Mouse (Mus musculus) liver, embryonic 14.5 days (tissue): ENCODE data around the gene Rpl29. TPM values are rescaled to one million over a fixed set of nuclear protein-coding genes. Genes with fewer than 3 reads are reported as not detected.

Experiments
- ATAC-seq: fragments of 200-750 bp; cut with Nextera tagmentation; 2 replicates; pipeline ENCODE4 v1.8.0; 2017; ENCODE audit warnings: moderate number of reproducible peaks, mild to moderate bottlenecking, moderate library complexity; ENCODE audit not compliant: insufficient read depth
- DNase-seq, 3 experiments: peaks; one replicate each; pipeline ENCODE4 v3.0.0-alpha.2; 2012 to 2013; ENCODE audit warnings: low read depth in 3 of 3, low spot score in 3 of 3
- H3K27ac ChIP-seq: fragments of 300-500 bp; sonication (generic); 2 replicates; pipeline ENCODE4 v1.5.1; 2014; ENCODE audit warnings: moderate library complexity, mild to moderate bottlenecking, control low read depth, inconsistent platforms
- H3K27me3 ChIP-seq: fragments of 300-500 bp; sonication (generic); 2 replicates; pipeline ENCODE4 v1.6.1; 2014; ENCODE audit warnings: mild to moderate bottlenecking, low read length, moderate library complexity; ENCODE audit not compliant: control insufficient read depth, insufficient read depth
- H3K36me3 ChIP-seq: fragments of 300-500 bp; sonication (generic); replicated peaks from 2 replicates; pipeline ENCODE4 v1.6.1; 2014; ENCODE audit warnings: low read depth; ENCODE audit not compliant: control insufficient read depth, insufficient read depth
- H3K4me1 ChIP-seq, 2 experiments: fragments of 200-500 bp in 1 of 2; fragments of 300-500 bp in 1 of 2; sonication (generic) in 1 of 2; replicated peaks; 2 replicates each; pipeline ENCODE4 v1.6.1; 2012 to 2014; ENCODE audit warnings: antibody characterized with exemption in 1 of 2, inconsistent platforms in 1 of 2, low read length in 1 of 2; ENCODE audit not compliant: control insufficient read depth in 2 of 2, insufficient read depth in 2 of 2
- H3K4me2 ChIP-seq: fragments of 300-500 bp; sonication (generic); 2 replicates; pipeline ENCODE4 v1.6.1; 2014; ENCODE audit warnings: low read depth, mild to moderate bottlenecking, control low read depth, moderate library complexity
- H3K4me3 ChIP-seq, 2 experiments: fragments of 200-500 bp in 1 of 2; fragments of 300-500 bp in 1 of 2; sonication (generic) in 1 of 2; 2 replicates each; pipeline ENCODE4 v1.5.1; 2012 to 2014; ENCODE audit warnings: low read depth in 2 of 2, low read length in 2 of 2, mild to moderate bottlenecking in 2 of 2, control low read depth in 1 of 2, inconsistent platforms in 1 of 2, moderate library complexity in 1 of 2; ENCODE audit not compliant: insufficient read depth in 1 of 2
- H3K9ac ChIP-seq: fragments of 300-500 bp; sonication (generic); replicated peaks from 2 replicates; pipeline ENCODE4 v1.6.1; 2014; ENCODE audit warnings: mild to moderate bottlenecking, control low read depth, moderate library complexity
- H3K9me3 ChIP-seq: fragments of 300-500 bp; sonication (generic); 2 replicates; pipeline ENCODE4 v1.6.1; 2016; ENCODE audit warnings: low read length, mixed read lengths; ENCODE audit not compliant: control insufficient read depth
- CTCF ChIP-seq: IDR thresholded peaks from 2 replicates; pipeline ENCODE4 v1.5.1; 2016; ENCODE audit warnings: antibody characterized with exemption, low read depth, control low read depth
- EP300 ChIP-seq: IDR thresholded peaks from 2 replicates; pipeline ENCODE4 v1.6.1; 2016; ENCODE audit warnings: antibody characterized with exemption, low read depth
- WGBS: fragments of 180-500 bp; shearing (Covaris S2); extraction: QIAGEN DNeasy Blood & Tissue Kit; methylation state at CpG from one replicate; pipeline ENCODE4 v1.1.7; 2014; ENCODE audit not compliant: insufficient replicate concordance; 5-methylcytosine and 5-hydroxymethylcytosine counted together
- polyA plus RNA-seq, 2 experiments: library from polyadenylated mRNA; depleted of rRNA in 1 of 2; stranded (reverse) in 1 of 2; unstranded in 1 of 2; fragments of >200 nt; fragmentation: Nextera tagmentation in 1 of 2; extraction: Ambion mirVana in 1 of 2; gene quantifications; 2 replicates each; pipeline versions ENCODE4 v1.2.1 to v1.2.3; 2012 to 2014

The Rpl29 gene
- polyA plus RNA-seq, 2 experiments: 720 to 743 TPM

DNA sequence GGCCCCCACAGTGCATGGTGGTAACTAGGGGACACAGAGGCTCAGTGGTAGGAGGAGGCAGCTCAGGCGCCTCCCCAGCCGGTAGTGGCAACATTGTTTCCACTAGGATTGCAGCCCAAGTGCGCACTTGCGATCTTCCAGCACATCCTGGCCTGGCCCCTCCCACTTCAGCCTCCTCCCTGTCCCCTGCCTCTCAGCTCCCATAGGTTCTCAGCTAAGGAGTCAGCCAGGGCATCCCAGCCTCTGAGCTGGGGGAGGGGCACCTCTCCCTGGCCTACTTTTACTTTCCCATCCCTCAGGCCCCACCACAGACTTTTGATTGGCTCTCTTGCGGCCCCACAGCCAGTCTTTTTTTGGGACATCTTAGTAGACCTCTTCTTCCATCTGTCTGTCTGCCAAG lies 42.6 kb downstream of the Rpl29 start:
- Histone ChIP-seq H3K36me3 (no peaks in the 10 kb centered on the region), H3K27ac (no peak overlapping the region), H3K4me2 (0 out of 2 replicates have a peak overlapping the region, but pooled peaks have one; percentile 6), H3K27me3 (no peaks in the 10 kb centered on the region), H3K4me3 (no peak overlapping the region), H3K9ac (no peak overlapping the region), H3K9me3 (no peaks in the 10 kb centered on the region), H3K4me1 (peaks cover 0 to 4% of the 10 kb centered on the region in 2 experiments; a peak in 2 of 4 replicates)
- 51% methylated on average over 5 of the region's 5 CpGs for WGBS
- TF ChIP-seq CTCF (no peak), EP300 (no peak)
- DNase-seq: no peak
- no peak for ATAC-seq

GRCm38 (mm10) chr9:106472321-106472720 lies 43.1 kb downstream of the Rpl29 start:
- Histone ChIP-seq H3K27me3 (no peaks in the 10 kb centered on the region), H3K27ac (no peak overlapping the region), H3K9ac (no peak overlapping the region), H3K36me3 (no peaks in the 10 kb centered on the region), H3K4me2 (no peak overlapping the region), H3K9me3 (no peaks in the 10 kb centered on the region), H3K4me3 (no peak overlapping the region), H3K4me1 (peaks cover 0 to 4% of the 10 kb centered on the region in 2 experiments; a peak in 2 of 4 replicates)
- WGBS: 43% methylated on average over 4 of the region's 4 CpGs
- DNase-seq (no peak), ATAC-seq (no peak)
- TF ChIP-seq EP300: no peak
- TF ChIP-seq CTCF: no peak

- H3K27ac ChIP-seq: no peak overlapping the region
- no peaks in the 10 kb centered on the region for H3K27me3 ChIP-seq
- ATAC-seq: no peak
- H3K4me2 ChIP-seq: no peak overlapping the region
- TF ChIP-seq CTCF (no peak), EP300 (no peak)
- H3K9ac ChIP-seq: no peak overlapping the region
- no peaks in the 10 kb centered on the region for H3K9me3 ChIP-seq
- H3K4me3 ChIP-seq: no peak overlapping the region
- WGBS: 72% methylated on average over 16 of the region's 16 CpGs
- H3K36me3 ChIP-seq: no peaks in the 10 kb centered on the region
- DNase-seq: no peak
- H3K4me1 ChIP-seq: peaks cover 6 to 11% of the 10 kb centered on the region in 2 experiments; a peak in 3 of 4 replicates
Measured at GRCm38 (mm10) chr9:106473081-106473752, 44.0 kb downstream of the Rpl29 start.

DNA sequence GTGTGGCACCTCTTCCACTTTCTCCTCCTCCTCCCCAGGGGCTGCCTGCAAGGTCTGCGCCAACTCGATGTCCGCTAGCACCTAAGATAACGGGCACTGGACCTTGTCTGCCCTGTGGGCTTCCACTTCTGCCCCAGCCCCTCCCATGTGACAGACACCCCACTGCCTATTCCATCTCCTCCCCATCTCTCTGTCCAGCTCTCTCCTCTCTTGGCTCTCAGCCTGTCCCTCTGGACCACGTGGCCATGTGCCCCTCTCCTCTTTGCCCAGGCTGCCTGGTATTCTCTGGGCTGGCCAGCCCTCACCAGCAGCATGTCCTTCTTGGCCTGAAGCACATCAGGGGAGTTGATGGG lies 44.5 kb downstream of the Rpl29 start:
- Histone ChIP-seq H3K27ac (no peak overlapping the region), H3K4me2 (no peak overlapping the region), H3K27me3 (no peaks in the 10 kb centered on the region), H3K9me3 (no peaks in the 10 kb centered on the region), H3K9ac (no peak overlapping the region), H3K4me3 (no peak overlapping the region), H3K4me1 (peaks cover 6 to 12% of the 10 kb centered on the region in 2 experiments; a peak in 3 of 4 replicates), H3K36me3 (no peaks in the 10 kb centered on the region)
- WGBS: 53% methylated on average over 5 of the region's 5 CpGs
- TF ChIP-seq EP300: no peak
- no peak for TF ChIP-seq CTCF
- no peak for ATAC-seq
- DNase-seq: no peak

DNA sequence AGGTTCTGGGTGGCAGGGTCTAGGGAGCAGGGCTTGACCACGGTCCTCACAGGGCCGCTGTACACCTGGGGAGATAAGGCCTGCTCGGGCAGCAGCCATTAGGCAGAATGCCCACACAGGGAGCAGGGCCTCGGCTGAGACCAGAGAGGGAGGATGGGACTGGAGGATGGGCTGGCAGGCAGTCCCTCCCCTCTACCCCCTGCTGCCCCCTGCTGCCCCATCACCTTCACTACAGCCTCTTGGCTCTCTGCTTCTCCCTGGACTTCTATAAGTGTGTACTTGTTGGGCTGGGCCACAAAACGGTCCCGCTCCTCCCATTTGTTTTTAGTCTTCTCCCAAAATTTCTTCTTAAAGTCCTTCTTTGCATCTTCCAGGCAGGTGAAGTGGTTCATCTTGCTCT lies 45.2 kb downstream of the Rpl29 start:
- 4% methylated on average over 6 of the region's 6 CpGs for WGBS
- no peak overlapping the region for H3K27ac ChIP-seq
- H3K4me1 ChIP-seq: peaks cover 6 to 12% of the 10 kb centered on the region in 2 experiments; a peak in 3 of 4 replicates
- H3K9ac ChIP-seq: no peak overlapping the region
- H3K27me3 ChIP-seq: no peaks in the 10 kb centered on the region
- ATAC-seq (no peak), DNase-seq (peak in 2 of 3 experiments; percentile 40 to 44)
- TF ChIP-seq EP300 (no peak), CTCF (peak; percentile 86)
- no peaks in the 10 kb centered on the region for H3K9me3 ChIP-seq
- no peak overlapping the region for H3K4me2 ChIP-seq
- H3K36me3 ChIP-seq: no peaks in the 10 kb centered on the region
- no peak overlapping the region for H3K4me3 ChIP-seq
